Mouse (Mus musculus): ENCODE data around the gene Gm42957. TPM values are rescaled to one million over a fixed set of nuclear protein-coding genes. Genes with fewer than 3 reads are reported as not detected.

Gene Gm42957
- polyA plus RNA-seq, 1 experiment: 0.23 TPM

DNA sequence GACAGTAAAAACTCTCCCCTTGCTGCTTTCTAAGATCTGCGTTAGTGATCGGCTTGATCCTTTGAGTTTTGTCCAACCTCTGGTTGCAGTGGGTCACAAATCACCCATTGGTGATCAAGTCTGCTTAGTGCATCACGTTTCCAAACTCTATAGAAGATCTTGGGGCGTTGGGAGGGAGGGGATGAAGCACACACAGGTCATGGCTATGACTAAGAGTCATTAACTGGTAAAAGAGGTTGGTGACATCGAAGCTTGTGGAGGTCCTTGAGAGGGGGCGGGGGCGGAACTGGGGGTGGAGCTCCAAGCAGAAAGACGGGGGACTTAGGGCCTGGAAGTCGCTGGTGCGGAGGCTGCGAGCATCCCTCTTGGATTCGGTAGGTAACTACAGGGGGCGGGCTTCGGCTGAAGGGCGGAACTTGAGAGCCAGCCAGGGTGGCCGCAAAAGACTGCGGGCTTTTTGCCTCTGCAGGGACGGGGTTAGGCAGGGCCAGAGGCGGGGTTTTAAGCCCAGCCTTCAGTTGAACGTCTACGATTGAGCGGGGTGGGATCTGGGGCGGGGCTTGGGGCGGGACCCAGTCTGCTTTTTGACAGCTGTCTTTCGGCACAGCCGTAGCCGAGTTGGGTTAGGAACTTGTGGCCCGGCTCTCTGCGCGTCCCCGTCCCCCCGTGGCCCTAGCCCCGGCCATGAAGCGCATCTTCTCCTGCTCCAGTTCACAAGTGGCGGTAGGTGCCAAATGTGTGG, 34.6 kb downstream of the Gm42957 start, which contains the start of gene Ankrd35:
Ankrd35 (plus strand) TSS at position 405 of the 742 bp plus-strand sequence.
- H3K27ac ChIP-seq (ENCODE audit: control insufficient read depth, insufficient read depth, low read length): no peak within 1 kb of the TSS
- peak within 1 kb of the TSS; percentile 39 for H3K4me3 ChIP-seq (ENCODE audit: control insufficient read depth, insufficient read depth, low read length)
- peak; percentile 76 for DNase-seq
- WGBS: 6% methylated on average over 35 of the region's 35 CpGs
- TF ChIP-seq CTCF (IDR thresholded peaks at IDR 0.05; ENCODE audit: borderline replicate concordance, control insufficient read depth, extremely low read depth, insufficient read depth, low read length, poor library complexity) (no peak), POLR2A (IDR thresholded peaks at IDR 0.05; ENCODE audit: control insufficient read depth, extremely low read depth, insufficient read depth, low read length, poor library complexity) (no peak)
- no peaks in the 10 kb centered on the region for H3K36me3 ChIP-seq (ENCODE audit: control insufficient read depth, insufficient read depth, low read length)
- H3K4me1 ChIP-seq (replicated peaks; ENCODE audit: control insufficient read depth, insufficient read depth, low read length): peaks cover 8% of the 10 kb centered on the region
- H3K27me3 ChIP-seq (ENCODE audit: control insufficient read depth, insufficient read depth, low read length): no peaks in the 10 kb centered on the region

GRCm38 (mm10) chr3:96671519-96671918, 36.2 kb downstream of the Gm42957 start:
- no peak for TF ChIP-seq POLR2A (IDR thresholded peaks at IDR 0.05; ENCODE audit: control insufficient read depth, extremely low read depth, insufficient read depth, low read length, poor library complexity)
- TF ChIP-seq CTCF (IDR thresholded peaks at IDR 0.05; ENCODE audit: borderline replicate concordance, control insufficient read depth, extremely low read depth, insufficient read depth, low read length, poor library complexity): no peak
- no peak overlapping the region for H3K27ac ChIP-seq (ENCODE audit: control insufficient read depth, insufficient read depth, low read length)
- H3K27me3 ChIP-seq (ENCODE audit: control insufficient read depth, insufficient read depth, low read length): no peaks in the 10 kb centered on the region
- DNase-seq: no peak
- H3K4me3 ChIP-seq (ENCODE audit: control insufficient read depth, insufficient read depth, low read length): no peak overlapping the region
- 97% methylated on average over 5 of the region's 5 CpGs for WGBS
- H3K4me1 ChIP-seq (replicated peaks; ENCODE audit: control insufficient read depth, insufficient read depth, low read length): peaks cover 11% of the 10 kb centered on the region
- no peaks in the 10 kb centered on the region for H3K36me3 ChIP-seq (ENCODE audit: control insufficient read depth, insufficient read depth, low read length)

GRCm38 (mm10) chr3:96673514-96673913, 38.2 kb downstream of the Gm42957 start:
- no peaks in the 10 kb centered on the region for H3K27me3 ChIP-seq (ENCODE audit: control insufficient read depth, insufficient read depth, low read length)
- H3K27ac ChIP-seq (ENCODE audit: control insufficient read depth, insufficient read depth, low read length): no peak overlapping the region
- WGBS: 92% methylated on average over 4 of the region's 4 CpGs
- H3K36me3 ChIP-seq (ENCODE audit: control insufficient read depth, insufficient read depth, low read length): no peaks in the 10 kb centered on the region
- no peak overlapping the region for H3K4me3 ChIP-seq (ENCODE audit: control insufficient read depth, insufficient read depth, low read length)
- TF ChIP-seq CTCF (IDR thresholded peaks at IDR 0.05; ENCODE audit: borderline replicate concordance, control insufficient read depth, extremely low read depth, insufficient read depth, low read length, poor library complexity) (no peak), POLR2A (IDR thresholded peaks at IDR 0.05; ENCODE audit: control insufficient read depth, extremely low read depth, insufficient read depth, low read length, poor library complexity) (no peak)
- H3K4me1 ChIP-seq (replicated peaks; ENCODE audit: control insufficient read depth, insufficient read depth, low read length): peaks cover 11% of the 10 kb centered on the region
- DNase-seq: no peak

DNA sequence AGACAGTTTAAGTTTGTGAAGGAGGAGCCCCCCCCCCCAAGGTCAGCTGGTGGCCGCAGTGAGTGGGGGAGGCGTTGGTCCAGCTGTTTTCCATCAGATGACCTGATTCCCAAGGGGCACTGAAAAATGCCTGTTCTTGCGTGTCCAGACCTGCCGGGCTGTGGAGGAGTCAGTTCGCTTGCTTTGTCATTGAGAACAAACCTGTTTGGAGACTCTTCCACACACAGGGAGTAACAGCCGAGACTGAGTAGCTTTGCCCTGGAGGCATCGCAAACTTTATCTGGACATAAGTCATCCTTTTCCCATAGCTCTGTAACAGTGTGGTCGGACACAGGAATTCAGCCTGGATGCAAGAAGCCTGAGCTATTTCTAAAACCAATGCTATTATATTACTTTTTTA, 39.2 kb downstream of the Gm42957 start:
- Histone ChIP-seq H3K27me3 (ENCODE audit: control insufficient read depth, insufficient read depth, low read length) (no peaks in the 10 kb centered on the region), H3K4me3 (ENCODE audit: control insufficient read depth, insufficient read depth, low read length) (no peak overlapping the region), H3K36me3 (ENCODE audit: control insufficient read depth, insufficient read depth, low read length) (no peaks in the 10 kb centered on the region), H3K27ac (ENCODE audit: control insufficient read depth, insufficient read depth, low read length) (no peak overlapping the region), H3K4me1 (replicated peaks; ENCODE audit: control insufficient read depth, insufficient read depth, low read length) (peaks cover 11% of the 10 kb centered on the region)
- no peak for DNase-seq
- no peak for TF ChIP-seq CTCF (IDR thresholded peaks at IDR 0.05; ENCODE audit: borderline replicate concordance, control insufficient read depth, extremely low read depth, insufficient read depth, low read length, poor library complexity)
- TF ChIP-seq POLR2A (IDR thresholded peaks at IDR 0.05; ENCODE audit: control insufficient read depth, extremely low read depth, insufficient read depth, low read length, poor library complexity): no peak
- WGBS: 93% methylated on average over 8 of the region's 8 CpGs

GRCm38 (mm10) chr3:96675171-96675570, 39.9 kb downstream of the Gm42957 start:
- Histone ChIP-seq H3K36me3 (ENCODE audit: control insufficient read depth, insufficient read depth, low read length) (no peaks in the 10 kb centered on the region), H3K27me3 (ENCODE audit: control insufficient read depth, insufficient read depth, low read length) (no peaks in the 10 kb centered on the region), H3K4me1 (replicated peaks; ENCODE audit: control insufficient read depth, insufficient read depth, low read length) (peaks cover 11% of the 10 kb centered on the region), H3K4me3 (ENCODE audit: control insufficient read depth, insufficient read depth, low read length) (no peak overlapping the region), H3K27ac (ENCODE audit: control insufficient read depth, insufficient read depth, low read length) (no peak overlapping the region)
- TF ChIP-seq CTCF (IDR thresholded peaks at IDR 0.05; ENCODE audit: borderline replicate concordance, control insufficient read depth, extremely low read depth, insufficient read depth, low read length, poor library complexity) (no peak), POLR2A (IDR thresholded peaks at IDR 0.05; ENCODE audit: control insufficient read depth, extremely low read depth, insufficient read depth, low read length, poor library complexity) (no peak)
- 14% methylated on average over 3 of the region's 3 CpGs for WGBS
- DNase-seq: no peak

DNA sequence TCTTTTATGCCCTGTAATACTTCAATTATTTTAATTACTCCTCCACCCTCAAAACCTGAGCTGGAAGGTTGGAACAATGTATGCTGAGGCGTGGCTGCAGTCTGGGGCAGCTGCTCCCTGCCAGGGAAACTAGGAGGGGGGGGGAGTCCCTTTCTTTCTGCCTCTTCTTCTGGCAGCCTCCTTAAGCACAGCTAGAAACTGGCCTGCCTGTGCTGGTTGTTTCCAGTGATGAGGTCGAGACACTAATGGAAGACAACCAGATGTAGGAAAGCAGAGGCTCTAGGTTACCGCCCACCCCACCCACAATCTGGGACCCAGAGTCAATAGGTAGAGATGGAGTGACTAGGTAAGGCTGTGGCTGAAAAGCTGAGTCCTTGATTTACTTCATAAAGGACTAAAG, 40.4 kb downstream of the Gm42957 start:
- no peak for DNase-seq
- 93% methylated on average over 3 of the region's 3 CpGs for WGBS
- no peaks in the 10 kb centered on the region for H3K36me3 ChIP-seq (ENCODE audit: control insufficient read depth, insufficient read depth, low read length)
- no peaks in the 10 kb centered on the region for H3K27me3 ChIP-seq (ENCODE audit: control insufficient read depth, insufficient read depth, low read length)
- peaks cover 6% of the 10 kb centered on the region for H3K4me1 ChIP-seq (replicated peaks; ENCODE audit: control insufficient read depth, insufficient read depth, low read length)
- TF ChIP-seq CTCF (IDR thresholded peaks at IDR 0.05; ENCODE audit: borderline replicate concordance, control insufficient read depth, extremely low read depth, insufficient read depth, low read length, poor library complexity): no peak
- no peak overlapping the region for H3K4me3 ChIP-seq (ENCODE audit: control insufficient read depth, insufficient read depth, low read length)
- H3K27ac ChIP-seq (ENCODE audit: control insufficient read depth, insufficient read depth, low read length): no peak overlapping the region
